Mouse (Mus musculus) hematopoietic multipotent progenitor cell, adult 10-12 weeks (in vitro differentiated cells): ENCODE results near the gene Abcd2. TPM values are rescaled to one million over a fixed set of nuclear protein-coding genes. Genes with fewer than 3 reads are reported as not detected.

Experiments used
- polyA plus RNA-seq: library from polyadenylated mRNA; stranded (reverse); fragments of >175 nt; gene quantifications from 2 replicates; pipeline ENCODE4 v1.2.3, GENCODE M21; 2012; ENCODE audit warnings: low replicate concordance

The Abcd2 gene
- 0.43 and 1.4 TPM in 2 replicates for polyA plus RNA-seq

DNA sequence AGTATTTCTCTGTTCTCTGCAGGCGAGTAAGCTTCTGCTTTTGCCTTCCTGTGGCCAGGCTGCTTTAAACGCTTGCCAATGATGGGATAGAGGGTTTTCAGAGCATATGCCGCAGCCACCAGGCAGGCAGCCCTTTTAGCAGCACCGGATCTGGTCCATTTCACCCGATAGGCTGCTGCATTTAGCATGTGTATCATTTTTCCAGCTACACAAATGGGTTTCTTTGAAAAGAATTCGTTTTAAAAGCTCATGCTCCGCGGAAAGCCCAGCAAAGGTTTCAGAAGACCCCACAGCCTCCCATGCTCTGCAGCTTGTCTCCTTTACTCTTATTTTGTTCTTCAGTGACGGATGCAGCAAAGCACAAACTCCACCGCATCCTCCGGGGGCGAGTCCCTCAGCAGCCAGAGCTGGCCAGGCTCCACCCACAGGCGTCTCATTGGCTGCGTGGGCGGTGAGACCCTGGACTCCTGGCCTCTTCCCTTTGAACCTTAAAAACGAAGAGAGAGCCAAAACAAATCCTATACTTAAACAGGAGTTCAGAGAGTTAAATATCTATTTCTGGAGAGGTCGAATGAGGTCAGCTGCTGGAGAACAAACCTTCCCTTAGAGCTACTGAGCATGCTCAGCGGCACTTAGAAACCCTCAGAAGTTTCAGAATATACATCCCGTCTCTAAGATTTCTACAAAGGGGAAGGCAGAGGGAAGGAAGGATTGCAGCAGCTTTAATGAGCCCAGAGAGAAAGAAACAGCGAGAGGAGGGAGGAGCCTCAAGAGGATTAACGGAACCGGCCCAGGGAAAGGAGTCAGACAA lies at the start of gene Abcd2:
Abcd2 (minus strand) TSS at position 388 of the 811 bp plus-strand sequence.

DNA sequence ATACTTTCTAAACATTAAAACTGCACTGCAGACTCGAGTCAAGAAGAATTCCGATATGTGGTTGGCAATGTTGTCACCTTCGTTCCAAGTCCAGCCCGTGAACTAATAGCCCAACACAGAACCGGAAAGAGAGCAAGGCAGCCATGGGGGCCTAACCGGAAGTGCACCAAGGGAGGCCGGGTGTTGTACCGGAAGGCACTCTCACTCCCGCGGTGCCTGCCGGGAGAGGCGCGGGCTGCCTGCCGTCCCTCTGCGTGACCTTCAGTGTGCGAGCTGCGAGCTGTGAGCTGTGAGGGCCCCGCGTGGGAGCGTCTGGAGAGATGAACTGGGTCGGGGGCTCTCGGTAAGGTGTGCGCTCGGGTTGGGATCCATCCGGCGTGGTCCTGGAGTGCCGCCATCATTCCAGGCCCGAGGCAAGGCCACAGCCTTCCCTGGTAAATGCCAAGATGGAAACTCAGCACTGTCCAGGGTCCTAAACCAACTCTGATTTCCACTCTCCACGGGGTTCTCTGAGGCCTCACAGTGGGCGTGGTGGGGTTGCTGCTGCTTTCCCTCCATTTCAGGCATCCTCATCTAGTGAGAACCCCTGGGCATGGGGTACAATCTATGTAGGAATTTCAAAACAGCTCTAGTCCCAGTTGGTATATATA lies 7.8 kb upstream of the Abcd2 start, which contains the start of gene CN725425:
CN725425 (plus strand) TSS at position 239 of the 650 bp plus-strand sequence.

Other genes starting within 250 kb of the Abcd2 start
- 0.06 and 0.13 TPM in 2 replicates for gene Kif21a, start 141.9 kb downstream of the Abcd2 start, polyA plus RNA-seq
- gene CN725425, start 7.7 kb upstream of the Abcd2 start, polyA plus RNA-seq: not detected in 2 replicates